Mouse (Mus musculus) mouse trophoblast stem cell (cell line): ENCODE measurements around the gene Dennd2c.

ENCODE experiments used
- in situ Hi-C, 2 experiments: fragments of 300-500 bp; cut with MseI, MboI; formaldehyde crosslinking; loops; 2 replicates in 1 of 2; 3 replicates in 1 of 2; pipeline ENCODE4 v1.15.1; 2025

The Dennd2c gene

DNA sequence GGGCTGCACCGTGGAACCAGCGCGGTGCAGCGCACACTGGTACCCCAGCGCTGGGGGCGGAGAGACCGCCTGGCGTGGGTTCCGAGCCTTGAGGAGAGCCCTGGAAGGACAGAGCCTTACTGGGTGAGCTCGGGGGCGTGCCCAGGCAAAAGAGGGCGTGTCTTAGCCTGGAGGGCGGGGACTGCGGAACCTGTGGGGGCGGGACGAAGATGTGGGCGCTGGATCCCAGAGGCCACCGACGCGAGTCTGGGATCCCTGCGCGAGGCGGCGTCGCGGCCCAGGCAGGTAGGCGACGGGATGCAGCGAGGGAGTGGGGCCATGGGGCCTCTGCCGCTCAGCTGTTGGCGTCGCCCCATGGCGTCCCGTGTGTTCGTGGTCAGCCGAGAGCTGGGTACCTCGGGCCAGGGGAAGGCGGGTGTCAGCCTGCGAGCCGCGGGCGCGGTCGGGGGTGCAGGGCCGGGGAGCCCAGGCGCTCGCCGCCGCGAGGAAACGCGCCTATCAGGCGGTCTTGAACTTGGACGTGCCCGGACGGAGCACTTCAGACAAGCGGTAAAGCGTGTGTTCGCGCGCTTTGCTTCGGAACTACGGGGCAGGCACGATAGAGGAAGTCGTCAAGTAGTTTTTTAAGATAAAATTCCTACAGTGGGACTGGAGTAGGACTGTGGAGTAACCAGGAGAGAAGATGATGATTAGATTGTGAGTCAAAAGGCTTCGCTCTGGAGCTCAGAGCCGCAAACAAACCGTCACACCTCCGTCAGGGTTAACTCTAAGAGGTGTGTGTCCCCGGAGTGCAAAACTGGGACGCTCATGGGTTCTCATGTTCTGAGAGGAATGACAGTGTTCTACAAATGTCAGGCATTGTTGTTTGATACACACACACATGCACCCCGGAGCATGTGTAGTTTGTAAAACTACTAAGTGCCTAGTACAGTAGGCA lies at the start of gene Dennd2c:
TSS of gene Dennd2c (plus strand) at position 151 of the 937 bp plus-strand sequence.
- in situ Hi-C loops: no loop called here

DNA sequence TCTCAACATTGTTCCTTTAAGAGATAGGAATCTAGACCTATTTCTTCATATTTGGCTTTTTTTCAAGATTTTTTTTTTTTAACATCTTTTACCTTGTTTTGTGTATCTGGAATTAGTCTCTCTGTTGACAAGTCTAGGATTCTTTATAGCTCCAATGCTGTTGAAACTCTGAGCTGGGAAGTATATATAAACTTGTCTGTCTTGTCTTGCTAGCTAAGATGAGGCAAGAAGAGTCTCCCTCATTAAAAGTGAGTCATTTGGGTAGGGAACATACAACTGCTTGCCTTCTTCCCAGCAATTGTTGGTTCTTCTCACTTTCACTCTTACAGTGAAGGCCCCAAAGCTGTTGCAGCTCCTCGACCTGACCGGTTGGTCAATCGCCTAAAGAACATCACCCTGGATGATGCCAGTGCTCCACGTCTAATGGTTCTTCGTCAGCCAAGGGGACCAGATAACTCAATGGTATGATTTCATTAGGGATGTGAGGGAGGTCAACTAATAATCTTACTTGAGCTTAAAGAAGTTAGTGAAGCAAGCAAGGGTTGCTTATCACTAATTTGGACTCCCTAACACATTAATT lies 46.3 kb upstream of the Dennd2c start:
- in situ Hi-C loops: no loop called here

DNA sequence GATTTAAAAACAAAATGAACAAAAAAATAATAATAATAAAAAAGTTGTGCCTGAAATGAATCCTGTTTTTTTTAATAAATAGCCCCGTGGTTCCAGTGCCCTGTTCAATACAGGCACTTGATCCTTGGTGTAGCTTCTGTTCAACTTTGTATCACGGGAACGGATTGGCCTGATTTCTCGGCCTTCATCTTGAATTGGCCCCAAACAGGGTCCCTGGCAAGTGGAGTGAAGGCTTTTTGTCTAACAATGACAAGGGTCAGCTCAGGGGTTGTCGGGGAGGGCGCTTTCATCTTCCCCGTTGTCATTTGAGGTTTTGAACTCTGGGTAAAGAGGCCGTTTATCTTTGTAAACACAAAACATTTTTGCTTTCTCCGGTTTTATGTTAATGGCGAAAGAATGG lies 44.7 kb upstream of the Dennd2c start:
- in situ Hi-C loops: no loop called here

DNA sequence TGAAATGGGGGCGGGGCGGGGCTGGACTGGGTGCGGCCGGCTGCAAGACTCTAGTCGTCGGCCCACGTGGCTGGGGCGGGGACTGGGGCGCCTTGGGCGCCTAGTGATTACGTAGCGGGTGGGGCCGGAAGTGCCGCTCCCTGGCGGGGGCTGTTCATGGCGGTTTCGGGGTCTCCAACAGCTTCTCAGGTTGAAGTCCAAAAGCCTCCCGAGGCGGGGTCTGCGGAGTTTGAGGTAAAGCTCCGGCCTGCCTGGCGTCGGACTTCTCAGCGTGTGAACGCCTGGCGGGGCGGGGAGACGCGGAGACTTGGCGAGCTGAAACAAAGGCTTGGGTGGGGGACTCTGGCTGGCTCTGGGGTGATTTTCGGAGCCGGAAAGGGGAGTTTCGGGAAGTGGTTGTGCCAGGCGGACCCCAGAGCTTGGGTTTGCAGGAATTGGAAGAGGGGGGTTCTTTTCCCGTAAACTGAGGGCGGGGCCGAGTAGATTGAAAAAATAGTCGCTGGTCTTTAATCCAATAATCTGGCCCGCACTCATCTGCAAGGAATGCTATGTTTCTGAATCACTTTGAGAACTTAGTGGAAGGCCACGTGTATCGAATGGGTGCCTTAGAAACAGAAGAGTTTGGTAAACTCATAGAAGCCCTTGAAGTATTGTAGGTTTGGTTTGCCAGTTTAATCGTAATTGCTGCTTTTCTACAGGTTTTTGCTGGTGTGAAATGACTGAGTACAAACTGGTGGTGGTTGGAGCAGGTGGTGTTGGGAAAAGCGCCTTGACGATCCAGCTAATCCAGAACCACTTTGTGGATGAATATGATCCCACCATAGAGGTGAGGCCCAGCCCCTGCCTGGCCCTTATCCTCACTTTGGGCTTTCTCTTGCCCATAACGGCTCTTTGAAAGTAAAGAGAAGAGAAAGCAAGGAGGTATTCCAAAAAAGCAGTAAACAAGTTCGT lies 43.9 kb upstream of the Dennd2c start, which contains the start of gene Nras:
TSS of gene Nras (plus strand) at position 79 of the 951 bp plus-strand sequence.
- in situ Hi-C loops: no loop called here

DNA sequence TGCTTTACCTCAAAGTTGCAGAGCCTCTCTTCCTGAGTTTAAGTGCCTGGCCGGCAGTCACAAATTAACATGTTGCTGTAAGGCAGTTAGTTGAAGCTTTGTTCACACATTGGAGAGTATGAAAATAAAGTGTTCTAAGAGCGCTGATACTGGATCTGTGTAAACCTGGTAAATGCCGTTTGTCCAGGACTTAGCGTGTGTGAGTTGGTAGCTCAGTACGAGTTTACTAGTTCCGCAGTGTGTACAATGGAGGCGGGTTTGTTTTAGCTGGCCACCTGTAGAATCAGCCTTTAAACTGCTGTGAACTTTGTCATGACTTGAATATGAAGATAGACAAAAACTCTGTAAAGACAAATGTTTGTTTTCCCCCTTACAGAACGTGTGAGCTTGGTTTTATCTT lies 35.5 kb upstream of the Dennd2c start:
- in situ Hi-C loops: no loop called here

DNA sequence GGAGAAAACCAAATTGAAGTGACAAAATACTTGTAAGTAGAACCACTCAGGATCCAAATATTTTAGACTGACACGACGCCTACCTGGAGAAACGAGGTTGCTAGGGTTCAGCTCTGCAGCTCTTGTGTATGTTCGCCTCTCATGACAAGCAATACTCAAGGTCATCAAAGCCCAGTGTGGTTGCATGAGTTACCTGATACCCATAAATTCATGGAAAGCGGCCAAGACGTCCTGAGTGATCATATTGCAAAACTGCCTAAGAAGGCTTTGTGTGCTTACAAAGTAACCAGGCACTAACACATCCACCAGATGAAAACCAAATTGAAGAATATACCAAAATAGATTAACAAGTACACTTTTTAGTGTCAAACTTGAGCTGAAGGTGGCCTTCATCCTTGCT lies 33.4 kb upstream of the Dennd2c start:
- in situ Hi-C loops: no loop called here

DNA sequence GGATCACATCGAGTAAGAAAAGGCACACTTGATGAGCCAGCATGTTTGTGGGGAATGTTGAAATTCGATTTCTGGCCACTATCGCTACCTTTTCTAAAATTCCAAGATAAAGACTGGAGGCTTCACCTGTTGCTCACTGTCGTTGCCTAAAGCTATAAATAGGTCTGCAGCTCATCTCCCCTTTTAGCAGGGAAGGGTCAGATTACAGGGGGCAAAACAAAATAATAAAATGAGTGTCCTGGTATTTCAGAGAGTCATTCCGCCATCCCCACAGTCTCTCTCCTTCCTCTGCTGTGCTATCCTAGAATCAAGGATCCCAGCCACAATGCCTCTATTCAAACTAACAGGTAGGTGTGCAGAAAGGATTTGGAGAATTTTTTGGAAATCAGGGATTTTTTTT lies 28.6 kb upstream of the Dennd2c start, which contains the start of gene Ampd1:
TSS of gene Ampd1 (plus strand) at position 244 of the 400 bp plus-strand sequence.
- in situ Hi-C loops: no loop called here

DNA sequence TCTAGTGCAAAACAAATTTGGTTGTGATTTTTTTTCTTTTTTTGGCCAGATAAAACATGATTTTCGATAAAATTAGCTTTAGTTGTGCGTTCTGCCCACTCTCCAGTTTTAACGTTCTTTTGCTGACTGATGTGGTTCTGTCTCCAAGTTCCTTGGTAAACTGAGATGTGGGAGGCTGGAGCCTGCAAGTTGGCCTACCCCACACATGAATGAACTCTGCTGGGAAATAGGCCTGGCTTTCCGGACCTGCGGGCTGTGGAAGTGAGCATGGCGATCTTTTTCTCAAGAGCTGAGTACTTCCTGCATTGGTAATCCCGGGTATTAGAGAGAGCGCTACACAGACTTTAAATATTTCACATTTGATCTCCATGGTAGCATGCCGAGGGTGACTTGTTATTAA lies 26.5 kb upstream of the Dennd2c start:
- in situ Hi-C loops: no loop called here

DNA sequence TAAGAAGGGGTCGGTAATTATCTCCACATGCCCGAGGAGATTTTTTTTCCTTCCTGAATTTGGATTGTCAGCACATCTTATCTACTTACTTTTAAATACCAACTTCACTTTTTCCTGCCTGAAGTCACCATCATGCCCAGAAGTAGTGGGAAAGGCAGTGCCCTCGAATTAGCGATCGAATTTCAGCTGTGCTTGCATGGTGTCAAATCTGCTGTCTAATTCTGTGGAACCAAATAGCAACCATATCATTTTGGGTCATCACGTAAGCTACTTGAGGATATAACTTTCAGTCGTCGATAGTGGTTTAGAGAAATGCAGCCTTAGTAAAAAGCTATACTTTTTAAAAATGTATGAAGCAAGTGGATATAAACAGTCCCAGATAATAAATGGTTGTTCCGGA lies 25.9 kb upstream of the Dennd2c start:
- in situ Hi-C loops: no loop called here

DNA sequence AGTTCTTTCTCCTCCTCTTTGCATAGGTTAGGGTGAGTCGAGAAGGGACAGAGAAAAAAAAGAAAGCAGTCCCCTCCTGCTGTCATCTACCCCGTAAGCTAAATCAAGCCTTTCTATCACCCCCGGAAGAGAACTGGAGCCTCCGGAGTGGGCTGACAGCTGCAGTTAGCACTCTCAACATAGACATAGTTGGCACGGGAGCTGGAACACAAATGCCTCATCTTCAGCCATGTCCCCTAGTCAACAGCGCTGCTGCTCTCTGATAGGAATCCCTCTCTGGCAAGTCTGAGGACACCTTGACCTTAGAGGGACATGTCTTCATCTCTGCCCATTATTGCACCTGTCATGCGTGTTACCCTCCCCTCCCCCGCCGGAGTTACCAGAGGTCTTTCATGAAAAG lies 23.1 kb upstream of the Dennd2c start:
- in situ Hi-C loops: no loop called here

DNA sequence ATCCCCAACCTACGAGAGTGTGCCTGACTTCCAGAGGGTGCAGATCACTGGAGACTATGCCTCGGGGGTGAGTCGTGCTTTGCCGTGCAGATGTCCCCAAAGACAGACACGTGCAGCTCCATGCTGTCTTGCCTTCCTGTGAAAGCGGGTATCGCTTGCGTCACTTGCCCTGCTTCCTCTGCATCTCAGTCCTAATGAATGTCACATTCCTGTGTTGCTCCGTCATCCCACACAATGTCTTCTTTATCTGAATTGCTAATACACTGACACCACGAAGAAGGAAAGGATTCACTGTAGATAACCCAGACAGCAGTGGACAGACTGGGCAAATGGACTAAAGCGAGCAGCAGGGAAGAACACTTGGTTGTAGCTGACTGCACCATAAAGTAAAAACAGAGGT lies 21.4 kb upstream of the Dennd2c start:
- in situ Hi-C loops: no loop called here

DNA sequence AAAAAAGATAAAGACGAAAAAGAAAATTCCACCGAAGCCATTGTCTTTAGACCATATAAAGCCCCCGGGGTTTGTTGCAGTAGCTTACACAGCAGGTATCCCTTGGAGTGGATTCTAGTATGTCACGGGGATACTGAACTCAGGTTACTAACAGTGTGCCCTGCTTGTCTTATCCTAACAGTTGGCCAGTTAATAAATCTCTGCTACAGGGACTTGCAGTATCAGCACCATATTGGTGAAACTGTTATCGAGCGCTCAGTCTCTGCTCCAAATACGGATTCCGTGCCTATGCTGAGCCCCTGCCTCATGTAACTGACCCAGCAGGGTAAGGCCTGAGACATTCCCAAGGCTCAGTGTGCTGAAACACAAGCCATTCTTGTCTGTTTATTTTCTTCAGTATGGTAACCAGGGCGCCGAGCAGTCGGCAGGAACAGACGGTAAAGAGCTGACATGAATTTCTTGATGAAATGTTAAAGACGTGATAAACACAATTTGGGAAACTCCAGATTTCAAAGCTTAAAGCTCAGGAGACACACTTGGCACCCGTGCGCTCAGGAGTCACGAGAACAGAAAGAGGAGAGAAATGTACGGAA lies 20.4 kb upstream of the Dennd2c start:
- in situ Hi-C loops: no loop called here

DNA sequence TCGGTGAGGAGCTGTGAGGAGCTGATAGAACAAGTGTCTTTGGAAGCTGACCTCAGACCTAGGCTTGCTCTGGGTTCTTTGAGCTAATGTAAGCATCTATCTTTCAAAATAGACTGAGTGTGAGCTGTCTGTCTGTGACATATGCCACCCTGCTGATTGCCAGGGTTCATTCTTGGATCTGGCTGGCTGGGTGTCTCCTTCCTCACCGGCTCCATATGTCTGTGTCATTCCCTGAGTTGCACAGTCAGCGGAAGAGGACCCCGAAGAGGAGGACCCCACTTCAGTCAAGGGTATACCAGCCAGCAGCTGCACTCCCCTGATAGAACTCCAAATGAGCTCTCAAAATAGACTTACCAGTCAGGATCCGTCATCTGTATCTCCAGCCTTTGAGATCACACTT lies 19.6 kb upstream of the Dennd2c start:
- in situ Hi-C loops: no loop called here

DNA sequence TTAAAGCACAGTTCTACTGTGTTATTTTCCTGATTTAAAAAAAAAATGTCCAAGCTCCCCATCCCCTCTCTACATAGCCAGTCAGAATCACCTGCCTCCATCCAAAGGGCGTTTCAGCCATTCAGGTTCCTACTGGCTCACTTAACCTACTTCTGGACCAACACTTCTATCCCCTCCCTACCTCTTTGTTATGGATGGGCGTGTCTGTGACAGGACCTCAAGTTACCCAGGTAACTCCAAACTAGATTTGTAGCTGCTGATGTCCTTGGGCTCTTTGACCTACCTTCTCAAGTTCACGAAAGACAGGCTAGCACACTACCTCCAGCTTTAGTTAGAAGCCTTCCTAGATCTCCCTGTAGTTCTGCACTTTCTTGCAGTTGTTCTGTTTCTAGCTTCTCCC lies 16.4 kb upstream of the Dennd2c start:
- in situ Hi-C loops: no loop called here

DNA sequence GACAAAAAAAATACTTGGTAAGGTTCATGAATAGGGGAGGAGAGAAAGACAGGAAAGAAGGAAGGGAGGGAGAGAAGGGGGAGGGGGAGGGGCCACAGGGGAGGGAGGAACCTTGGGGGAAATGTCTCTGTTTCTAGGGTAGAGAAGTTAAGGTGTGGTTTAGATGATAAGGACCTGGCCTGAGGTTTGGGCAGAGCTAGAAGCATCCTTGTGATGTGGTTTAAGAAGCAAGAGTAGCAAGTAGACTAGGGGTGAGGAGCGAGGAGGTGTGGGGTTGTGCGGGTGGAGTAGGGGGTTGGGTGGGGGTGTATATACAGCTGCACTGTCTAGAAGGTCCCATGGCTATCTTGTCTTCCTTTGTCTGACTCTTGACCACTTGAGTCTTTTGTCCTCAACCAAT lies 10.7 kb upstream of the Dennd2c start:
- in situ Hi-C loops: no loop called here

DNA sequence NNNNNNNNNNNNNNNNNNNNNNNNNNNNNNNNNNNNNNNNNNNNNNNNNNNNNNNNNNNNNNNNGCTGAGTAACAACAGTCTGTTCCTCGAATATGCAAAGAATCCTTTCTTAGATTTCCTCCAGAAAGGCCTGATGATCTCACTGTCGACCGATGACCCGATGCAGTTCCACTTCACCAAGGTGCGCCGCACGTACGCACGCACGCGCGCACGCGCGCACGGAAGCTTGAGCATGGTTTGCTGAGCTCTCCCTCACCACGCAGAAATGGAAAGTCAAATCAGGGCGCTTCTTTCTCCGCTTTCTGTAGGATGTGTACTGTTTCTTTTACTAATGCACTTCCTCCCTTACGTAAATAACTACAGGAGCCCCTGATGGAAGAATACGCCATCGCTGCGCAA lies 3.7 kb upstream of the Dennd2c start:
- in situ Hi-C loops: no loop called here

DNA sequence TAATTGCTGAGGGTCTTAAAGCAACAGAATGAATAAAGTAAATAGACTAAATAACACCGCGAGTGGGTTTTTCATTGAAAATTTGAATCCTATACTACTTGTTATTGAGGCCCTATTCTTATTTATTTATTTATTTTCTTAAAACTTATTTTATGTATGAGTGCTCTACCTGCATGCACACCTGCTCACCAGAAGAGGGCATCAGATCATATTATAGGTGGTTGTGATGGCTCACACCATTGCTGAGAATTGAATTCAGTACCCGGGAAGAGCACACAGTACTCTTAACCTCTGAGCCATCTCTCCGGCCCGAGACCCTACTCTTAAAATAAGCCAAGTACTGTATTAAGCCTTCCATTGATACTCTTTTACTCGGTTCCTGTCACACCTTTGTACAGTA lies 2.7 kb upstream of the Dennd2c start:
- in situ Hi-C loops: no loop called here

DNA sequence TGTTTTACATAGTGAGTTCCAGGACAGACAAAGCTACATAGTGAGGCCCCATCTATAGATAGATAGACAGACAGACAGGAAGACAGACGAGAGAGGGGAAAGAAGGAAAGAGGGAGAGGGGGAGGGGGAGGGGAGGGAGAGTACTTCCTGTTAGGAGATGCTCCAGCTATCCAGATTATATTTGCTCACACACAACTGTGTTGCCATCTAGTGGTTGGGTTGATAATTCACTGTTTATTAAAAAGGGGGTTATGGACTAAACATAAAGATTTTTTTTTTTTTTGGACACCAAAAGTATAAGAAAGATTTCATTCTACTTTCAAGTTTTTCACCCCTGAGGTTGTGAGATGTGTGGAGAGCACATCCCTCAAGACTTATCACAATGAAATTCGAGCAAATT lies 1.7 kb upstream of the Dennd2c start:
- in situ Hi-C loops: no loop called here

DNA sequence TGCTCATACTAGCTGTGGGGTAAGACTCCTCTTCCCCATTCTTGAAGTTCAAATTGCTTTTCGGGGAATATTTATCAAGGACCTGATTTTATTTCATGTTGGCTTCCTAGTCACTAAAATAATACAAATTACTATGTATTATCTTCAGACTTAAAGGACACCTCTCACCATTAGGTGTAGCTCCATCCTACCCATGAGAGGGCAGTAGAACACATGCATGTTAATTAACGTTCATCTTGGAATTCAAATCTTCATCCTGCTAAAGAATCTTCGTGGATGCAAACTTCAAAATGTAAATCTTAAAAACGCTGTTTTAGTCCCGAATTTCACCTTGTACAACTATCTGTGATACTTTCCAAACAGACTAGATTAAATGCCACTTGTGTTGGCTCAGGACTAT lies 1.2 kb upstream of the Dennd2c start:
- in situ Hi-C loops: no loop called here

DNA sequence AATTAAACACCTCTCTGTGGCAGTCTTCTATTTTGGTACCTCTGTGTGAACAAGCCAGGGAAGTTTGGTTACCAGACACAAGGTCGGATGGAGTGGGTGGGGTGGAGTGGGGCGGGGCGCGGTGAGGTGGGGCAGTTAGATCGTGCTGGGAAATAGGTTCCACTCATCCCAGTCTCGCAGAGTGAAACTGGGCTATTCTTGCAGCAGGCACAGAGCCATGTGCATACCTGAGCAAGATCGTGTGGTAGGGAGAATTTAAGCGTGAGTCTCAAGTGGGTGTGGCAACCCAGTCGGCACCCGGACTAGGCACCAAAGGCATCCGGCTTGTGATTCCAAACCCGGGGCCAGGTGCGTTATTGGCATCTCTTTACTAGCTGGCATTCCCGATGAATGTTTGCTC lies 495 bp upstream of the Dennd2c start:
- in situ Hi-C loops: no loop called here

DNA sequence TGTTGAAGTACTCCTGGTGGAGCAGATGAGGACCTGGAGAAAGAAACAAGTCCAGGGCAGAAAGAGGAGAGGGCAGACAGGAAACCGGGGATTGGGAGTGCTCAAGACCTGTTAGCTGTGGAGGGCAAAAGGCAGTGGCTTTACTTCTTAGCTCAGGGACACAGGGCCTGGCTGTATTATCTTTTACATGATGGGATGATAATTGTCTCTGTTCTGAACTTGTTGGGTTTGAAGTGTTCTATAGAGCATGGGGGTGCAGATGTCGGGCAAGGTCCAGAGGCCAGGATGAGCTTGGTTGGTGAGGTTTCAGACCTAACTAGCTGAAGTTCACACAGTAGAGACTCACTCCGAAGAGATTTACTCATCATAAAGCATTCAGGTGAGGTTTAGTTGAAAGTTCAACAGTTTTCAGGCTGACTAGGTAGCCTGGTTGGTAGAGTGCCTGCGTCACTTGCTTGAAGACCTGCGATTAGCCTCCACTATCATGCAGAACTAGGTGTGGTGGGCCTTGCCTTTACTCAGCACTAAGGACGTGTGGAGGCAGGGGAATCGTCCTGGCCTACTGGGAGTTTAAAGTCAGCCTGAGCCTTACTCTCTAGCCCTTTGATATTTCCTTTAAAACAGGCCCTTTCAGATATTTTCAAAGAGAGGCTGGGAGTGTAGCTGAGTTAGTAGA lies 5.3 kb downstream of the Dennd2c start:
- in situ Hi-C loops: no loop called here
